Mouse (Mus musculus) liver, embryonic 15.5 days (tissue): ENCODE results near the gene Fam107a. TPM values are rescaled to one million over a fixed set of nuclear protein-coding genes. Genes with fewer than 3 reads are reported as not detected.

ENCODE experiments used
- ATAC-seq: fragments of 200-750 bp; cut with Nextera tagmentation; 2 replicates; pipeline ENCODE4 v1.8.0; 2017; ENCODE audit warnings: moderate number of reproducible peaks, mild to moderate bottlenecking, moderate library complexity; ENCODE audit not compliant: insufficient read depth
- H3K27ac ChIP-seq: fragments of 300-500 bp; sonication (generic); replicated peaks from 2 replicates; pipeline ENCODE4 v1.5.1; 2015; ENCODE audit warnings: mild to moderate bottlenecking, inconsistent platforms
- H3K27me3 ChIP-seq: fragments of 300-500 bp; sonication (generic); 2 replicates; pipeline ENCODE4 v1.6.1; 2015; ENCODE audit warnings: mild to moderate bottlenecking, inconsistent platforms
- H3K36me3 ChIP-seq: fragments of 300-500 bp; sonication (generic); replicated peaks from 2 replicates; pipeline ENCODE4 v1.6.1; 2015; ENCODE audit warnings: moderate library complexity, mild to moderate bottlenecking, inconsistent platforms
- H3K4me1 ChIP-seq: fragments of 300-500 bp; sonication (generic); replicated peaks from 2 replicates; pipeline ENCODE4 v1.6.1; 2015; ENCODE audit warnings: inconsistent platforms
- H3K4me2 ChIP-seq: fragments of 300-500 bp; sonication (generic); 2 replicates; pipeline ENCODE4 v1.6.1; 2015; ENCODE audit warnings: moderate library complexity, mild to moderate bottlenecking, inconsistent platforms
- H3K4me3 ChIP-seq: fragments of 300-500 bp; sonication (generic); replicated peaks from 2 replicates; pipeline ENCODE4 v1.5.1; 2015; ENCODE audit warnings: mild to moderate bottlenecking, inconsistent platforms
- H3K9ac ChIP-seq: fragments of 300-500 bp; sonication (generic); 2 replicates; pipeline ENCODE4 v1.6.1; 2015; ENCODE audit warnings: moderate library complexity, mild to moderate bottlenecking, inconsistent platforms
- H3K9me3 ChIP-seq: fragments of 300-500 bp; sonication (generic); replicated peaks from 2 replicates; pipeline ENCODE4 v1.6.1; 2016; ENCODE audit warnings: inconsistent platforms
- WGBS: fragments of 180-500 bp; shearing (Covaris S2); methylation state at CpG from one replicate; pipeline ENCODE4 v1.1.7; 2015; ENCODE audit warnings: mixed read lengths; ENCODE audit not compliant: insufficient replicate concordance; 5-methylcytosine and 5-hydroxymethylcytosine counted together
- polyA plus RNA-seq: library from polyadenylated mRNA; unstranded; fragments of >200 nt; fragmentation: Nextera tagmentation; extraction: Ambion mirVana; gene quantifications from 2 replicates; pipeline ENCODE4 v1.2.1, GENCODE M21; 2015

Gene Fam107a
- polyA plus RNA-seq, 1 experiment from 2014 or later = 0.07 TPM

- H3K27me3 ChIP-seq = no peaks in the 10 kb centered on the region
- no peak overlapping the region for H3K9ac ChIP-seq
- no peak overlapping the region for H3K4me2 ChIP-seq
- no peaks in the 10 kb centered on the region for H3K9me3 ChIP-seq
- H3K27ac ChIP-seq = no peak overlapping the region
- H3K36me3 ChIP-seq = 0 out of 2 replicates have a peak, but pooled peaks cover 3% of the 10 kb centered on the region
- ATAC-seq = no peak
- WGBS = 42% methylated on average over 7 of the region's 7 CpGs
- H3K4me1 ChIP-seq = no peaks in the 10 kb centered on the region; the same call in 1 of the 2 replicates
- H3K4me3 ChIP-seq = no peak overlapping the region
Observed at GRCm38 (mm10) chr14:8255076-8255729, 62.6 kb downstream of the Fam107a start.

GRCm38 (mm10) chr14:8251330-8251885, 66.4 kb downstream of the Fam107a start:
- WGBS = 72% methylated on average over 8 of the region's 8 CpGs
- H3K36me3 ChIP-seq = 0 out of 2 replicates have a peak, but pooled peaks cover 3% of the 10 kb centered on the region
- H3K4me2 ChIP-seq = no peak overlapping the region
- no peaks in the 10 kb centered on the region for H3K27me3 ChIP-seq
- H3K4me1 ChIP-seq = no peaks in the 10 kb centered on the region; the same call in 1 of the 2 replicates
- no peak overlapping the region for H3K4me3 ChIP-seq
- no peak overlapping the region for H3K27ac ChIP-seq
- no peaks in the 10 kb centered on the region for H3K9me3 ChIP-seq
- ATAC-seq = no peak
- H3K9ac ChIP-seq = no peak overlapping the region

- 61% methylated on average over 9 of the region's 9 CpGs for WGBS
Observed at GRCm38 (mm10) chr14:8250141-8250871, 67.5 kb downstream of the Fam107a start.

GRCm38 (mm10) chr14:8249206-8249605, 68.6 kb downstream of the Fam107a start:
- no peak for ATAC-seq
- H3K9me3 ChIP-seq = no peaks in the 10 kb centered on the region

More at GRCm38 (mm10) chr14:8250141-8250871, 67.5 kb downstream of the Fam107a start:
- Histone ChIP-seq H3K4me3 (no peak overlapping the region), H3K27me3 (no peaks in the 10 kb centered on the region), H3K9ac (no peak overlapping the region), H3K4me2 (no peak overlapping the region), H3K9me3 (no peaks in the 10 kb centered on the region), H3K27ac (no peak overlapping the region), H3K36me3 (0 out of 2 replicates have a peak, but pooled peaks cover 3% of the 10 kb centered on the region), H3K4me1 (no peaks in the 10 kb centered on the region)
- no peak for ATAC-seq

GRCm38 (mm10) chr14:8246878-8247277, 70.9 kb downstream of the Fam107a start:
- Histone ChIP-seq H3K4me2 (no peak overlapping the region), H3K27ac (no peak overlapping the region), H3K27me3 (no peaks in the 10 kb centered on the region), H3K9me3 (no peaks in the 10 kb centered on the region), H3K9ac (no peak overlapping the region), H3K4me3 (no peak overlapping the region), H3K4me1 (peaks cover 7% of the 10 kb centered on the region), H3K36me3 (peaks cover 3% of the 10 kb centered on the region; the same call in 1 of the 2 replicates)
- WGBS = 70% methylated on average over 8 of the region's 8 CpGs
- ATAC-seq = no peak

More at GRCm38 (mm10) chr14:8249206-8249605, 68.6 kb downstream of the Fam107a start:
- WGBS = 54% methylated on average over 1 of the region's 1 CpGs
- Histone ChIP-seq H3K4me3 (no peak overlapping the region), H3K9ac (no peak overlapping the region), H3K4me1 (no peaks in the 10 kb centered on the region), H3K27me3 (no peaks in the 10 kb centered on the region), H3K27ac (no peak overlapping the region), H3K4me2 (no peak overlapping the region), H3K36me3 (0 out of 2 replicates have a peak, but pooled peaks cover 2% of the 10 kb centered on the region)

Other genes with a start within 250 kb of the Fam107a start
- 19.9 and 22.0 TPM in 2 replicates for gene Rpp14, start 237.7 kb downstream of the Fam107a start, polyA plus RNA-seq
- 11.3 and 12.1 TPM in 2 replicates for gene Pxk, start 219.8 kb downstream of the Fam107a start, polyA plus RNA-seq
- gene Pdhb, start 145.0 kb downstream of the Fam107a start, polyA plus RNA-seq = 103 and 108 TPM in 2 replicates
- 5.7 and 6.0 TPM in 2 replicates for gene Kctd6, start 103.9 kb downstream of the Fam107a start, polyA plus RNA-seq
- gene Acox2, start 58.7 kb downstream of the Fam107a start, polyA plus RNA-seq = 47.0 and 60.4 TPM in 2 replicates
- gene Oit1, start 60.7 kb upstream of the Fam107a start, polyA plus RNA-seq = not detected in 2 replicates